Mouse (Mus musculus): ENCODE results near the gene Sbpl. TPM values are rescaled to one million over a fixed set of nuclear protein-coding genes. Genes with fewer than 3 reads are reported as not detected.
"Not testable (repeated sequence)": the region's sequence is repeated elsewhere in the genome, so short reads cannot be mapped to it uniquely, and the experiment has no call there.

Gene Sbpl
- total RNA-seq, 1 experiment from 2014 or later = not detected

DNA sequence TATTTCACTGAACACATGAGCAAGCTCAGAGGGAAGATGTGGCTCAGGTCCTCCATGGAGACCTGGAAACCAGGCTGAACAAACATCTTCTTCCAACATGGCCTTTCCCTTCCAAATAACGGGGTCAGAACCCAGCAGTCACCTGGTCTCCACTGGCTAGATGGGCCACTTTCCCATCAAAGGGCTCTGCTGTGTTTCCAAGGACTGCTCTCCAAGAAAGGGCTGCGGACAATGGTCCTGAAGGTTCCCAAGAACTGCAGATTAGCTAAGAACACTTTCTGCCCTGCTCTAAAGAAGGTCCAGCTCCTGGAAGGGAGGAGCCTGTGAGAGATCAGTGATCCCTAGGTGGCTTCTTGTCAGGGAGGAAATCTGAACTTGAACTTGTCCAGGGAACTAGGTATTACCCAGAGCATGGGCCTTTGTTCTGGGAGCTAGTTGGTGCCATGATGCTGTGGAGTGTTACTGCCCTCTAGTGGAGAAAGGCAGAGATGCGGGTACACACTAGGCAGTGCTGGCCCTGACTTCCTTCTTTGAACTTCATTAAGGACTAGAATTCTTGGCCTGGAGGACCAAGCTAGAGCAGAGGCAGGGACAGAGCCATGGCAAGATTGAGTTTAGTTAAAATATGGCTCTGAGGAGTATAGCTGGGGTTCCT lies 5.1 kb upstream of the Sbpl start:
- DNase-seq = peak; percentile 56

DNA sequence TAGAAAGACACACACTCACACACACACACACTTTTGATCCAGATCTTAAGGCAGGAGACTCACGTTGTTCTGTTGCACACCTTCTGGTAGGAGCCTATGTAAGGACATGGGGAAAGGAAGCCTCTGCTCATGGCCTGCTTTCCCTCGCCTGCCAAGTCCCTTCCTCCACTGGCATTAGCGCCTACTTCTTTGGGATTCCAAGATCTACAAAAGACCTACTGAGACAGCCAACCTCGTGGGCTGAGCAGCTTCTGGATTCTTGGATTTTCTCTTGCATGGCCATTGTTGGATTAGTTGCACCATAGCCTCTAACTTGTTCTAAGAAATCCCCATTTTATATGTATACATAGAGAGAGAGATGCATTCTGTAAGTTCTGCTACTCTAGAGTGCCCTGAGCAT lies 4.2 kb downstream of the Sbpl start:
- DNase-seq = not testable (repeated sequence)

DNA sequence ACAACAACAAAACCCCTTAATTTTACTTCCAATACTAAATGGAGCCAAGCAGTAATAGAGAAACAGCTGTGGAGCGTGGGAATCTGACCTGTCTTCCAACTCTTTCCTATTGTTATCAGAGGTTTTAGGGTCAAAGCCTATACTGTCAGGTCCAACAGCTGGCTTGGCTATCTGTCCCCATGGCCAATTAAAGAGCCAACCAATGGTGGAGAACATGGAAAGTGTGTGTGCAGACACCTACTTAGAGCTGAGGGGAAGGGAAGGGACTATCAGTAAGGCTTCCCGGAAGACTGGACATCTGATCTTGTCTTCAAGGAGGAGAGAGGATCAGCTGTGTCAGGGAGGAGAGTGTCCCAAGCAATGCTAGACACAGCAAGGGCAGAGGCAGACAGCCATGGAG lies 6.0 kb downstream of the Sbpl start:
- no peak for DNase-seq

DNA sequence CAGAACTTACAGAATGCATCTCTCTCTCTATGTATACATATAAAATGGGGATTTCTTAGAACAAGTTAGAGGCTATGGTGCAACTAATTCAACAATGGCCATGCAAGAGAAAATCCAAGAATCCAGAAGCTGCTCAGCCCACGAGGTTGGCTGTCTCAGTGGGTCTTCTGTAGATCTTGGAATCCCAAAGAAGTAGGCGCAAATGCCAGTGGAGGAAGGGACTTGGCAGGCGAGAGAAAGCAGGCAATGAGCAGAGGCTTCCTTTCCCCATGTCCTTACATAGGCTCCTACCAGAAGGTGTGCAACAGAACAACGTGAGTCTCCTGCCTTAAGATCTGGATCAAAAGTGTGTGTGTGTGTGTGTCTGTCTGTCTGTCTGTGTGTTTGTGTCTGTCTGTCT lies 7.6 kb downstream of the Sbpl start:
- not testable (repeated sequence) for DNase-seq

DNA sequence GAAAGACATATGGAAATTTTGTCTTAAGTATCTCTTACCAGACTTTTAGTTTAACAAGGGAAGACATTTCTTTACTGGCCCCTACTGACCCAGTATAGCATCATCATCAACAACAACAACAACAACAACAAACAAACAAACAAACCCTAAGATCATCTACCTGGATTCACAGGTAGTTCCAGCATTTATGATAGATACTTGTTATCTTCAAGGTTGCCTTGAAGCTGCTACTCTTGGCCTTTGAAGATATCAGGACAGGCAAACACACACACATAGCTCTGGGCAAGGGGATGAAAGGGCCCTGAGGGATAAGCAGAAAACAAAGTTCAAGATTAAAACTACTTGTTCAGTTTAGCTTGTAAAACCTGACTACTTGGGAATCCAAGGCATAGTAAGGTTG lies 13.7 kb downstream of the Sbpl start, which contains the start of gene Sbp:
Gene Sbp, plus strand, starts transcription at position 301 of the 400 bp plus-strand sequence.
- DNase-seq = no peak

DNA sequence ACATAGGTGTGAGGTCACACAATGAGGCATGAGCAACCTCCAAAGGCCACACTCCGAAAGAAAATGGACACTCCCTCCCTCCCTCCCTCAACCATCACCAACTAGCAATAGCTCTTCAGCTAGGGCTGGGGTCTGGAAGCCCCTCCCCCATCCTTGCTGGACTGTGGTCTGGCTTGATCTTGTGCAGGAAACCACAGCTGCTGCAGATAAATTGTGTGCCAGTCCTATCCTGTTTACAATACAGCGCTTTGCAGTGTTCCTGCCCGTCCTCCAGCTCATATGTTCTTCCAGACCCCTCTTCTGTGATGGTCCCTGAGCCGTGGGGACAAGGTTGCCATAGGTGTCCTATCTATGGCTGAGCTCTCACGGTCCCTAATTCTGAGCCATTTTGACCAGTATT lies 23.9 kb downstream of the Sbpl start:
- no peak for DNase-seq

DNA sequence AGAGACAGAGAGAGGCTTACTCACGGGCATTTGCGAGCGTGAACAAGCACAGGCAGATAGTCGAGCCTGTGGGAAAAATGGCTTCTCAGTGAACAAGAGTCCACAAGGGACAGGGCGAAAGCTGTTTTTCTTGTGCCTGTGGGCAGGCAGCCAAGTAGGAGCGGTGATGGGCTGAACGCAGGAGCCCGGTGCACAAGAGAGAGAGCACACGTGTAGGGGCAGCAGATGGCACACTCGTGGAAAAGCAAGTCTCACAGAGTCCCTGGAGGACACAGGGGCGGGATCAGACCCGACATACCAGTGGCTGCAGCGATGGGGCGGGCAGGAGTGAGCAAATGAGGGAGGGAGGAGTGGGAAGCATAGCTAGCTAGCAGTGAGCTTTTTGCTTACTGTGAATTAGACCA lies 30.0 kb downstream of the Sbpl start:
- DNase-seq = peak; percentile 56

DNA sequence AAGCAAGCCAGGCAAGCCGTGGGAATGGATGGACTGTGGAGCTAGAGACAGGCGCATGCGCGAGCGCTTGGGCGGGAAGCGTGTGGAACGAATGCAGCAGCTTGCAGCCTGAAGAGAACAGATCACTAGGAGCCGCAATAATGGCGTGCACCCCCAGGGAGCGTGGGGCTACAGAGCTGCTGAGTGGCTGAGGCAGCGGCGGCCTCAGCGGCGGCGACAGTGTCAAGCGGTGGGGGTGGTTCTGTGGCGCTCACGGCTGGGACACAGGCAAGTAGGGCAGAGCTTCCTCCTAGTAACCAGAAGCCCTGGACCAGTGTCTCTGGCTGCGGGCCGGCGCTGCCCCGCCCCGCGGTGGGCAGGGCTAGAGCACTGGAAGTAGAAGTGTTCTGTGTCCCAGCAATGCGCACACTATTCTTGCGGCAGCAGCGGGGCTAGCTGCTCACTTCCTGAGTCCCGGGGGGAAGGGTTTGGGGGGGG lies 30.5 kb downstream of the Sbpl start:
- DNase-seq = peak; percentile 87

DNA sequence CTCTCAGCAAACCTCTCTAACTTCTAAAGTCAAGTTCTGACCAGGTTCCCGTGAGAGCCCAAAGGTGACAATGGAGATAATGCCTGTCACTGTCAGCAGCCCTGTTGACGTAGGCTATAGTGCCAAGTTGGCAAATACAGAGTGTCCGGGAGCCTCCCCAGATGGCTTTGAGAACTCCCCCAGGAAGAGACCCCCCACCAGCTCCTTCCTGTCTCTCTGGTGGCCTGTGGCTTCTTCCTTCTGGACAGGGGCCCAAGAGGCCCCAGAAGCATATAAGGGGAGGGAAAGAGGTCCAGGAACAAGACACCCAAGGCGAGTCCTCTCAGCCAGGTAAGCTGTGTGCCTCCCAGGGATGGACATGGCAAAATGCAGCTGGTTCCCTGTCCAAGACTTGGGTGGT lies 37.9 kb downstream of the Sbpl start, which contains the start of gene Dcpp3:
Gene Dcpp3, plus strand, starts transcription at position 301 of the 400 bp plus-strand sequence.
- DNase-seq = not testable (repeated sequence)

Other genes with a start within 250 kb of the Sbpl start
- 7.2 and 10.4 TPM in 2 replicates for gene 1520401A03Rik, start 232.5 kb downstream of the Sbpl start, total RNA-seq (2021)
- gene Pkmyt1, start 228.9 kb downstream of the Sbpl start, total RNA-seq (2021) = 7.6 and 9.3 TPM in 2 replicates
- 10.4 and 11.7 TPM in 2 replicates for gene Paqr4, start 214.4 kb downstream of the Sbpl start, total RNA-seq (2021)
- not detected in 2 replicates for gene Kremen2, start 209.4 kb downstream of the Sbpl start, total RNA-seq (2021)
- 47.9 and 56.3 TPM in 2 replicates for gene Flywch1, start 183.7 kb downstream of the Sbpl start, total RNA-seq (2021)
- gene Flywch2, start 169.2 kb downstream of the Sbpl start, total RNA-seq (2021) = 4.9 and 7.6 TPM in 2 replicates
- gene Srrm2, start 164.7 kb downstream of the Sbpl start, total RNA-seq (2021) = 825 and 1,016 TPM in 2 replicates
- gene Elob, start 126.1 kb downstream of the Sbpl start, total RNA-seq (2021) = 350 and 361 TPM in 2 replicates
- not detected in 2 replicates for gene Prss33, start 119.2 kb downstream of the Sbpl start, total RNA-seq (2021)
- not detected in 2 replicates for gene Prss32, start 111.4 kb downstream of the Sbpl start, total RNA-seq (2021)
- 1.0 and 1.2 TPM in 2 replicates for gene Prss41, start 111.1 kb downstream of the Sbpl start, total RNA-seq (2021)
- not detected in 2 replicates for gene Prss21, start 87.2 kb downstream of the Sbpl start, total RNA-seq (2021)
- gene Dcpp1, start 74.4 kb downstream of the Sbpl start, total RNA-seq (2021) = not detected in 2 replicates
- gene Dcpp2, start 74.4 kb downstream of the Sbpl start, total RNA-seq (2021) = not detected in 2 replicates
- not detected in 2 replicates for gene Dcpp3, start 37.8 kb downstream of the Sbpl start, total RNA-seq (2021)
- not detected in 2 replicates for gene Sbp, start 13.6 kb downstream of the Sbpl start, total RNA-seq (2021)
- 0.36 TPM in 1 of 2 replicates, not detected in the other for gene Prss30, start 25.3 kb upstream of the Sbpl start, total RNA-seq (2021)
- gene Prss22, start 42.8 kb upstream of the Sbpl start, total RNA-seq (2021) = not detected in 2 replicates
- 0.43 TPM in 1 of 2 replicates, not detected in the other for gene Prss27, start 82.9 kb upstream of the Sbpl start, total RNA-seq (2021)
- 15.4 and 17.2 TPM in 2 replicates for gene Kctd5, start 118.2 kb upstream of the Sbpl start, total RNA-seq (2021)
- gene Pdpk1, start 195.7 kb upstream of the Sbpl start, total RNA-seq (2021) = 52.0 and 57.2 TPM in 2 replicates
- 38.1 and 45.6 TPM in 2 replicates for gene Amdhd2, start 208.5 kb upstream of the Sbpl start, total RNA-seq (2021)
- gene Atp6v0c, start 214.4 kb upstream of the Sbpl start, total RNA-seq (2021) = 412 and 427 TPM in 2 replicates